Mouse (Mus musculus) A20 (cell line): ENCODE results near the gene Fam243.
A peak's percentile ranks its signal among the peaks of the same experiment; 100 is the strongest.

Experiments
- DNase-seq: peaks from one replicate; pipeline ENCODE4 v3.0.0-alpha.2; 2011; ENCODE audit warnings: low read depth, low spot score

Gene Fam243

GRCm38 (mm10) chr16:92321341-92321740, at the start of gene Fam243:
Gene Fam243 (minus strand): TSS chr16:92321441.
- DNase-seq, result no peak

- DNase-seq, result no peak
Observed at GRCm38 (mm10) chr16:92369260-92369659, 48.0 kb upstream of the Fam243 start.

GRCm38 (mm10) chr16:92365477-92365876, 44.2 kb upstream of the Fam243 start:
- DNase-seq, result no peak

- DNase-seq, result no peak
Observed at GRCm38 (mm10) chr16:92360711-92361110, 39.5 kb upstream of the Fam243 start.

GRCm38 (mm10) chr16:92359229-92359628, 38.0 kb upstream of the Fam243 start, which contains the start of gene Kcne1:
Gene Kcne1 (minus strand): TSS chr16:92359468.
- DNase-seq, result no peak

- DNase-seq, result peak; percentile 26
Observed at GRCm38 (mm10) chr16:92358734-92359133, 37.5 kb upstream of the Fam243 start.

- no peak for DNase-seq
Observed at GRCm38 (mm10) chr16:92357566-92357965, 36.3 kb upstream of the Fam243 start.

GRCm38 (mm10) chr16:92357023-92357422, 35.8 kb upstream of the Fam243 start:
- DNase-seq, result no peak

- no peak for DNase-seq
Observed at GRCm38 (mm10) chr16:92355982-92356381, 34.7 kb upstream of the Fam243 start.

GRCm38 (mm10) chr16:92355366-92355765, 34.1 kb upstream of the Fam243 start:
- DNase-seq, result no peak

GRCm38 (mm10) chr16:92353897-92354296, 32.7 kb upstream of the Fam243 start:
- DNase-seq, result no peak

GRCm38 (mm10) chr16:92353295-92353694, 32.1 kb upstream of the Fam243 start:
- no peak for DNase-seq

- DNase-seq, result no peak
Observed at GRCm38 (mm10) chr16:92348941-92349340, 27.7 kb upstream of the Fam243 start.

GRCm38 (mm10) chr16:92346297-92346916, 25.2 kb upstream of the Fam243 start:
- DNase-seq, result no peak

GRCm38 (mm10) chr16:92345177-92345576, 23.9 kb upstream of the Fam243 start:
- DNase-seq, result no peak

GRCm38 (mm10) chr16:92340612-92341511, 19.6 kb upstream of the Fam243 start:
- DNase-seq, result peak; percentile 54

- peak; percentile 67 for DNase-seq
Observed at GRCm38 (mm10) chr16:92336280-92336679, 15.0 kb upstream of the Fam243 start.

- DNase-seq, result no peak
Observed at GRCm38 (mm10) chr16:92334600-92334999, 13.4 kb upstream of the Fam243 start.

GRCm38 (mm10) chr16:92330966-92331365, 9.7 kb upstream of the Fam243 start:
- no peak for DNase-seq

- no peak for DNase-seq
Observed at GRCm38 (mm10) chr16:92327911-92328310, 6.7 kb upstream of the Fam243 start.

GRCm38 (mm10) chr16:92325062-92325406, 3.8 kb upstream of the Fam243 start:
- DNase-seq, result no peak

- DNase-seq, result no peak
Observed at GRCm38 (mm10) chr16:92324309-92325061, 3.2 kb upstream of the Fam243 start.
